Mouse (Mus musculus) heart, adult 2 months (tissue): ENCODE measurements at regions not wholly inside any gene's neighbourhood (a gene's known extent, or its start where the extent isn't known, plus 50 kb on each side); places are given as distances from the start of the nearest gene placed in this dataset.
A peak's percentile ranks its signal among the peaks of the same experiment; 100 is the strongest.

ENCODE experiments used
- CTCF ChIP-seq: fragments of 200-600 bp; IDR thresholded peaks from 2 replicates; pipeline ENCODE4 v1.8.1; 2022; ENCODE audit warnings: antibody characterized with exemption, mild to moderate bottlenecking, moderate library complexity
- POLR2A ChIP-seq: fragments of 200-500 bp; IDR thresholded peaks from 2 replicates; pipeline ENCODE4 v1.6.1; 2011; ENCODE audit warnings: mild to moderate bottlenecking, low read depth, low read length, control low read depth; ENCODE audit not compliant: insufficient read depth

DNA sequence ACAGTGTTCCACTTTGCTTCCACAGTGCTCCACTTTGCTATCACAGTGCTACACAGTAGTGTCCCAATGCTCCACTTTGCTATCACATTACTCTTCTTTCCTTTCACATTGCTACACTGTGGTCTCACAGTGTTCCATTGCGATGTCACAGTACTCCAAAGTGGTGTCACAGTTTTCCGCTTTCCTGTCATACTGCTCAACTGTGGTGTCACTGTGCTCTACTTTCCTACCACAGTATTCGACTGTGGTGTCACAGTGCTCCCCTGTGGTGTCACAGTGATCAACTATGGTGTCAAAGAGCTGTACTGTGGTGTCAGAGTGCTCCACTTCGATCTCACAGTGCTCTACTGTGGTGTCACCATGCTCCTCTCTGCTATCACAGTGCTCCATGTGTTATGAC lies 76.1 kb upstream of the Trpm1 start:
- TF ChIP-seq POLR2A: no peak
- TF ChIP-seq CTCF: peak; percentile 69
